Mouse (Mus musculus) left cerebral cortex, adult 2 months (tissue): ENCODE data around the gene Alpk3. TPM values are rescaled to one million over a fixed set of nuclear protein-coding genes. Genes with fewer than 3 reads are reported as not detected.

Experiments used
- DNase-seq, 2 experiments: peaks; one replicate each; pipeline ENCODE4 v3.0.0; 2021 to 2022; ENCODE audit warnings: low spot score in 2 of 2, mixed read lengths in 1 of 2; ENCODE audit errors: extremely low spot score in 1 of 2
- H3K27ac ChIP-seq: fragments of 200-600 bp; 2 replicates; pipeline ENCODE4 v1.8.1; 2022
- H3K4me3 ChIP-seq: fragments of 200-600 bp; 2 replicates; pipeline ENCODE4 v1.8.1; 2022
- CTCF ChIP-seq: fragments of 200-600 bp; IDR thresholded peaks from 2 replicates; pipeline ENCODE4 v1.8.1; 2022; ENCODE audit warnings: antibody characterized with exemption, mild to moderate bottlenecking, moderate library complexity
- intact Hi-C: fragments of 180-260 bp; cut with DNase I; formaldehyde crosslinking; loops from one replicate; pipeline ENCODE4 v1.15.1; 2025
- long read RNA-seq, 2 experiments: library from polyadenylated mRNA; stranded (forward); transcript quantifications; one replicate each; pipeline ENCODE4 v2.0.0; 2021; ENCODE audit warnings: borderline mapping rate in 2 of 2
- total RNA-seq, 2 experiments: library from RNA; stranded (reverse); gene quantifications; 2 replicates each; pipeline ENCODE4 v1.2.3; 2021

Gene Alpk3
- total RNA-seq: under 1 TPM; 0.30 to 0.54 TPM
- long read RNA-seq, experiment 1: 0 reads
- long read RNA-seq, experiment 2, partial matches to known transcripts: 1 of 1 reads
- long read RNA-seq, experiment 2, other reads (novel, unspliced or antisense): 0 of 1 reads

GRCm38 (mm10) chr7:81057471-81057870, at the start of gene Alpk3:
Alpk3 (plus strand) TSS chr7:81057600.
- DNase-seq: no peak
- no peak for TF ChIP-seq CTCF
- Histone ChIP-seq H3K27ac (no peak within 1 kb of the TSS), H3K4me3 (no peak within 1 kb of the TSS)
- intact Hi-C loops: no loop called here

GRCm38 (mm10) chr7:81008285-81008684, 49.1 kb upstream of the Alpk3 start:
- intact Hi-C loops: no loop called here
- no peak for TF ChIP-seq CTCF
- no peak for DNase-seq
- Histone ChIP-seq H3K27ac (no peak overlapping the region), H3K4me3 (no peak overlapping the region)

GRCm38 (mm10) chr7:81011576-81011975, 45.8 kb upstream of the Alpk3 start:
- intact Hi-C loops: no loop called here
- no peak for DNase-seq
- H3K4me3 ChIP-seq: no peak overlapping the region
- no peak overlapping the region for H3K27ac ChIP-seq
- TF ChIP-seq CTCF: no peak

- no peak for TF ChIP-seq CTCF
- intact Hi-C loops: loop anchor here (5.0 kb wide), 1 partner anchor 118 kb away; the partner anchor contains the start of gene Wdr73
- H3K27ac ChIP-seq: no peak overlapping the region
- H3K4me3 ChIP-seq: no peak overlapping the region
- DNase-seq: no peak
Observed at GRCm38 (mm10) chr7:81020307-81020706, 37.1 kb upstream of the Alpk3 start.

GRCm38 (mm10) chr7:81022731-81023130, 34.7 kb upstream of the Alpk3 start:
- no peak for DNase-seq
- H3K4me3 ChIP-seq: no peak overlapping the region
- no peak for TF ChIP-seq CTCF
- intact Hi-C loops: loop anchor here (5.0 kb wide), 1 partner anchor 120 kb away; the partner anchor contains the start of gene Wdr73
- H3K27ac ChIP-seq: no peak overlapping the region; the same call in 1 of the 2 replicates

GRCm38 (mm10) chr7:81024118-81024517, 33.3 kb upstream of the Alpk3 start:
- H3K4me3 ChIP-seq: no peak overlapping the region
- DNase-seq: no peak
- no peak overlapping the region for H3K27ac ChIP-seq
- TF ChIP-seq CTCF: peak; percentile 49
- intact Hi-C loops: loop anchor here (2.0 to 5.0 kb wide), 2 partner anchors 31 to 122 kb away; partner anchors contain the start of genes Wdr73 and Zfp592

GRCm38 (mm10) chr7:81024651-81025050, 32.7 kb upstream of the Alpk3 start:
- intact Hi-C loops: loop anchor here (2.0 to 5.0 kb wide), 2 partner anchors 32 to 122 kb away; partner anchors contain the start of genes Wdr73 and Zfp592
- DNase-seq: no peak
- no peak for TF ChIP-seq CTCF
- H3K27ac ChIP-seq: no peak overlapping the region
- no peak overlapping the region for H3K4me3 ChIP-seq

- no peak for DNase-seq
- TF ChIP-seq CTCF: no peak
- intact Hi-C loops: loop anchor here (2.0 kb wide), 1 partner anchor 33 kb away; the partner anchor contains the start of gene Zfp592
- Histone ChIP-seq H3K27ac (no peak overlapping the region), H3K4me3 (no peak overlapping the region)
Observed at GRCm38 (mm10) chr7:81025751-81026150, 31.6 kb upstream of the Alpk3 start.

GRCm38 (mm10) chr7:81039711-81040110, 17.7 kb upstream of the Alpk3 start:
- TF ChIP-seq CTCF: no peak
- no peak overlapping the region for H3K4me3 ChIP-seq
- intact Hi-C loops: no loop called here
- H3K27ac ChIP-seq: no peak overlapping the region
- DNase-seq: no peak

- TF ChIP-seq CTCF: no peak
- Histone ChIP-seq H3K4me3 (no peak overlapping the region), H3K27ac (peak overlapping the region; percentile 48; the same call in 1 of the 2 replicates)
- no peak for DNase-seq
- intact Hi-C loops: no loop called here
Observed at GRCm38 (mm10) chr7:81043023-81043620, 14.3 kb upstream of the Alpk3 start.

GRCm38 (mm10) chr7:81047847-81048246, 9.6 kb upstream of the Alpk3 start:
- no peak for TF ChIP-seq CTCF
- intact Hi-C loops: no loop called here
- Histone ChIP-seq H3K27ac (no peak overlapping the region), H3K4me3 (no peak overlapping the region)
- no peak for DNase-seq

GRCm38 (mm10) chr7:81048513-81048912, 8.9 kb upstream of the Alpk3 start:
- intact Hi-C loops: no loop called here
- no peak for DNase-seq
- TF ChIP-seq CTCF: no peak

GRCm38 (mm10) chr7:81049966-81050365, 7.4 kb upstream of the Alpk3 start:
- DNase-seq: no peak
- no peak overlapping the region for H3K27ac ChIP-seq
- H3K4me3 ChIP-seq: no peak overlapping the region
- intact Hi-C loops: no loop called here
- no peak for TF ChIP-seq CTCF

More at GRCm38 (mm10) chr7:81048513-81048912, 8.9 kb upstream of the Alpk3 start:
- Histone ChIP-seq H3K27ac (no peak overlapping the region), H3K4me3 (no peak overlapping the region)
